Mouse (Mus musculus) heart, embryonic 16.5 days (tissue): ENCODE results near the gene Tbc1d8. TPM values are rescaled to one million over a fixed set of nuclear protein-coding genes. Genes with fewer than 3 reads are reported as not detected.

Experiments used
- ATAC-seq: fragments of 200-750 bp; cut with Nextera tagmentation; replicated peaks from 2 replicates; pipeline ENCODE4 v1.8.0; 2017; ENCODE audit warnings: moderate number of reproducible peaks; ENCODE audit not compliant: insufficient read depth, low FRiP score; ENCODE audit errors: extremely low read depth
- H3K27ac ChIP-seq: fragments of 300-500 bp; sonication (generic); 2 replicates; pipeline ENCODE4 v1.5.1; 2014; ENCODE audit warnings: mild to moderate bottlenecking, low read length, control low read depth, moderate library complexity
- H3K27me3 ChIP-seq: fragments of 300-500 bp; sonication (generic); 2 replicates; pipeline ENCODE4 v1.6.1; 2014; ENCODE audit warnings: low read length, mixed read lengths; ENCODE audit not compliant: control insufficient read depth, insufficient read depth
- H3K36me3 ChIP-seq: fragments of 300-500 bp; sonication (generic); 2 replicates; pipeline ENCODE4 v1.6.1; 2014; ENCODE audit not compliant: control insufficient read depth, insufficient read depth
- H3K4me1 ChIP-seq: fragments of 300-500 bp; sonication (generic); 2 replicates; pipeline ENCODE4 v1.6.1; 2014; ENCODE audit warnings: low read length, mixed read lengths; ENCODE audit not compliant: control insufficient read depth, insufficient read depth
- H3K4me2 ChIP-seq: fragments of 300-500 bp; sonication (generic); 2 replicates; pipeline ENCODE4 v1.6.1; 2014; ENCODE audit warnings: low read depth, mild to moderate bottlenecking, control low read depth, low read length
- H3K4me3 ChIP-seq: fragments of 300-500 bp; sonication (generic); 2 replicates; pipeline ENCODE4 v1.5.1; 2014; ENCODE audit warnings: mild to moderate bottlenecking, control low read depth, low read length
- H3K9ac ChIP-seq: fragments of 300-500 bp; sonication (generic); 2 replicates; pipeline ENCODE4 v1.6.1; 2014; ENCODE audit warnings: low read length, control low read depth
- H3K9me3 ChIP-seq: fragments of 300-500 bp; sonication (generic); replicated peaks from 2 replicates; pipeline ENCODE4 v1.6.1; 2016; ENCODE audit warnings: low read length; ENCODE audit not compliant: control insufficient read depth
- WGBS: fragments of 180-500 bp; shearing (Covaris S2); extraction: QIAGEN DNeasy Blood & Tissue Kit; methylation state at CpG from one replicate; pipeline ENCODE4 v1.1.7; 2014; 5-methylcytosine and 5-hydroxymethylcytosine counted together
- polyA plus RNA-seq: library from polyadenylated mRNA; unstranded; fragments of >200 nt; fragmentation: Nextera tagmentation; extraction: Ambion mirVana; gene quantifications from 2 replicates; pipeline ENCODE4 v1.2.1, GENCODE M21; 2015

Gene Tbc1d8
- polyA plus RNA-seq, 1 experiment from 2014 or later = 11.2 TPM

DNA sequence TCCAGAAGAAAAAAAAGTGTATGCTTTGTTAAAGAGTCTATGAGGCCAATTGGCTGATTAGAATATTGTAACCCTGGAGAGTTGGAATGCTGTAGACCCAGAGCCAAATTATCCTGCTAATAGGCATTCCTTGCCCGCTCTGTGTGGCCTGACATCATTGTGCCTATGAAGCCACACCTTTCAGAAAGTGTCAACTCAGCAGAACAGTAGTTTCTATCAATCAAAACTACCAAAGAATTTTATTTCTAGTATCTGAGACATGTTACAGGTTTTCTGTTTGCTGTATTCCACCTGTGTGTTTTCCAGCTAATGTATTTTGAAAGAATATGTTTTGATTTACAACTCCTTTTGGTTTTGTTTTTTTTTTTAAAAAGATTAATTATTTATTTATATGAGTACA lies 33.6 kb upstream of the Tbc1d8 start:
- Histone ChIP-seq H3K9ac (no peak overlapping the region), H3K4me3 (no peak overlapping the region), H3K27ac (no peak overlapping the region), H3K36me3 (no peaks in the 10 kb centered on the region), H3K4me2 (no peak overlapping the region), H3K4me1 (no peaks in the 10 kb centered on the region), H3K9me3 (no peaks in the 10 kb centered on the region), H3K27me3 (no peaks in the 10 kb centered on the region)
- WGBS = 68% methylated on average over 1 of the region's 1 CpGs
- no peak for ATAC-seq

GRCm38 (mm10) chr1:39511775-39512174 lies 33.2 kb upstream of the Tbc1d8 start:
- H3K27me3 ChIP-seq = no peaks in the 10 kb centered on the region
- H3K4me2 ChIP-seq = no peak overlapping the region
- no peak overlapping the region for H3K9ac ChIP-seq
- no peaks in the 10 kb centered on the region for H3K4me1 ChIP-seq
- no peaks in the 10 kb centered on the region for H3K9me3 ChIP-seq
- no peaks in the 10 kb centered on the region for H3K36me3 ChIP-seq
- H3K27ac ChIP-seq = no peak overlapping the region
- ATAC-seq = no peak
- 75% methylated on average over 8 of the region's 8 CpGs for WGBS
- no peak overlapping the region for H3K4me3 ChIP-seq

- H3K36me3 ChIP-seq = no peaks in the 10 kb centered on the region
- ATAC-seq = no peak
- 54% methylated on average over 9 of the region's 9 CpGs for WGBS
Observed at GRCm38 (mm10) chr1:39505600-39505999, 27.0 kb upstream of the Tbc1d8 start.

DNA sequence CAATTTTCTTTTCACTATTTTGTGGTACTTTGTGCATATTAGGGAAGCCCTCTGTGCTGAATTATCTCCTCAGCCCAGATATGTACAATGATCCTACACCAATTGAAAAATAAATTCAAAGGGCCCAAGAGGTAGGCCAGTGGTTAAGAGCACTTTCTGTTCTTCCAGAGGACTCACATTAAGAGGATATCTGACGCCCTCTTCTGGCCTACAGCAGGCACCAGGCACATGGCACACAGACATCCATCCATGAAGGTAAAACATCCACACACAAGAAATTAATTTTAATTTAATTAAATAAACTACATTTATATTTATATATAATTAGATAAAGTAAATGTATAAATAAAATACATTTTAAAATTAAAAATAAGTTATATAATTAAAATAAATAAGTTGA lies 25.7 kb upstream of the Tbc1d8 start:
- Histone ChIP-seq H3K4me2 (no peak overlapping the region), H3K36me3 (no peaks in the 10 kb centered on the region), H3K4me1 (no peaks in the 10 kb centered on the region), H3K9ac (no peak overlapping the region), H3K4me3 (no peak overlapping the region), H3K9me3 (no peaks in the 10 kb centered on the region), H3K27ac (no peak overlapping the region), H3K27me3 (no peaks in the 10 kb centered on the region)
- WGBS = 9% methylated on average over 1 of the region's 1 CpGs
- no peak for ATAC-seq

More at GRCm38 (mm10) chr1:39505600-39505999, 27.0 kb upstream of the Tbc1d8 start:
- H3K9me3 ChIP-seq = no peaks in the 10 kb centered on the region
- H3K4me2 ChIP-seq = no peak overlapping the region
- no peak overlapping the region for H3K27ac ChIP-seq
- H3K4me3 ChIP-seq = no peak overlapping the region
- no peaks in the 10 kb centered on the region for H3K4me1 ChIP-seq
- no peak overlapping the region for H3K9ac ChIP-seq
- H3K27me3 ChIP-seq = no peaks in the 10 kb centered on the region

DNA sequence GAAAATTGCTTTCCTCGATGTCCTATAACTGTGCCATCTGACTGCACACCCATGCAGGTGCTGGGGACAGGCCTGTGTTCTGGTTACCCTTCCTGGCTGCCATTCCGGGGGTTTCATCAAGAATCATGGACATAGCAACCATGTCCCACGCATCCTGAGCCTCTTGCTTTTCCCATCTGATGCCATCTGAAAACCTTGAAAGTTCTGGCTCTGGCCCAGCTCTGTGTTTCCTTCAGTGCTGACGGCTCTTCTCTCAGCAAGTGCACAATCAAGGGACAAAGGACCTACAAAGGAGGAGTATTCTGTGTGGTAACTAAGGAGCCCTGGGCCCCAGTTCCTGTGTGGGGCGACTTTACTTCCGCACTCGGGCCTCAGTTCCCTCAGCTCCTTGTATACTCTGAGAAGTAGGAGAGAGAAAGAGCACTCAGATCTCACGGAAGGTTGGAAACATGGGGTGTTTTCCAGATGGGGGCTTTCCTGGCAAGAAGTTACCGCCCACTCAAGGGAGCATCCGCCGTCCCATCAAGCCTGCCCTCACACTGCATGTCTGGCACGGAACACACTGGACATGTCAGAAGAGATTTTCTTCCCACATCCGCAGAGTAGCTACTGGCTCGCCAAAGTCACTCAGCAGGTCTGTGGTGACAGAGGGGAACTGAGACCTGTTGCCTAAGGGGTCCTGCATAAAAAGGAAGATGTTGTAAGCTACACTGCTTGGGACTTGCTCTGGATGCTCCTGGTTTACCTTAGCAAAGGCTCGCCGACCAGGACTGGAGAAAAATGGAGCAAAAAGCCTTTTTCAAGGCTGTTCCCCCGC lies 24.5 kb upstream of the Tbc1d8 start:
- H3K4me3 ChIP-seq = no peak overlapping the region
- no peak overlapping the region for H3K27ac ChIP-seq
- H3K36me3 ChIP-seq = no peaks in the 10 kb centered on the region
- H3K9me3 ChIP-seq = no peaks in the 10 kb centered on the region
- 74% methylated on average over 17 of the region's 17 CpGs for WGBS
- no peaks in the 10 kb centered on the region for H3K4me1 ChIP-seq
- ATAC-seq = no peak
- no peak overlapping the region for H3K4me2 ChIP-seq
- no peak overlapping the region for H3K9ac ChIP-seq
- no peaks in the 10 kb centered on the region for H3K27me3 ChIP-seq

GRCm38 (mm10) chr1:39499485-39499941 lies 21.0 kb upstream of the Tbc1d8 start:
- Histone ChIP-seq H3K27me3 (no peaks in the 10 kb centered on the region), H3K9ac (no peak overlapping the region), H3K9me3 (peaks cover 3% of the 10 kb centered on the region; the same call in 1 of the 2 replicates), H3K36me3 (no peaks in the 10 kb centered on the region), H3K27ac (no peak overlapping the region), H3K4me3 (no peak overlapping the region), H3K4me2 (no peak overlapping the region), H3K4me1 (no peaks in the 10 kb centered on the region)
- WGBS = 65% methylated on average over 2 of the region's 2 CpGs
- no peak for ATAC-seq

DNA sequence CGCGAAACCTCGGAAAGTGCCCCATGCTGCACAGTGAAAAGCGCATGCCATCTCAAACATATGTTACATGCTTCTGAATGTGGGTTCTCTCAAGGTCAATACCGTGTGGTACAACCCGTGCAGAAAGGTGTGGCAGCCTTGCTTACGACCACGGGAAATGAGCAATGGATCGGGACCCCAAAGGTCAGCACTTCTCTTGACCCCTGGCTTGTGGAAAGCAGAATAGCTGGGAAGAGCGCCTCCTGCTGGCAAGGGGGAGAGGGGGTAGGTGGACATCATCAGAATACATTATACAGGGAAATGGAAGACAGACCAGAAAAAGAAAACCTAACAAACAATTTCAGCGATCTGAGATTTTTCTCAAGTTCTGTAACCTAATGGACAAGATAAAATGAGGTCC lies 19.2 kb upstream of the Tbc1d8 start:
- Histone ChIP-seq H3K4me1 (no peaks in the 10 kb centered on the region), H3K9me3 (peaks cover 3% of the 10 kb centered on the region; the same call in 1 of the 2 replicates), H3K4me3 (no peak overlapping the region), H3K9ac (no peak overlapping the region), H3K27ac (no peak overlapping the region), H3K36me3 (no peaks in the 10 kb centered on the region), H3K4me2 (no peak overlapping the region), H3K27me3 (no peaks in the 10 kb centered on the region)
- 86% methylated on average over 11 of the region's 11 CpGs for WGBS
- ATAC-seq = no peak

DNA sequence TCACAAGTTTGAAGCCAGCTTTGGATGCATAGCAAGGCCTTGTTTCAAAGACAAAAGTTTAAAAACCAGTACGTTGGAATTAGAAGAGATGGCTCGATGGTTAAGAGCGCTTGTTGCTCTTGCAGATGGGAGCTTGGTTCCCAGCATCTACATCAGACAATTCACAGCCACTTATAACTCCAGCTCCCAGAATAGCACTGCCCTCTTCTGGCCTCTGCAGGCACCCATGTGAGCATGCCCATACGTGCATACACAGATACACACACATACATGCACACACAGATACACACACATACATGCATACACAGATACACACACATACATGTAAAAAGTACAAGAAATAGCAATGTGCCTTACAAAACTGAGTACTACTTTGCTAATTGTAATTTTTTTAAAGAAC lies 18.4 kb upstream of the Tbc1d8 start:
- Histone ChIP-seq H3K27me3 (no peaks in the 10 kb centered on the region), H3K27ac (no peak overlapping the region), H3K9ac (no peak overlapping the region), H3K4me1 (no peaks in the 10 kb centered on the region), H3K4me2 (no peak overlapping the region), H3K9me3 (peaks cover 3% of the 10 kb centered on the region; the same call in 1 of the 2 replicates), H3K4me3 (no peak overlapping the region), H3K36me3 (no peaks in the 10 kb centered on the region)
- WGBS = 91% methylated on average over 4 of the region's 4 CpGs
- ATAC-seq = no peak

DNA sequence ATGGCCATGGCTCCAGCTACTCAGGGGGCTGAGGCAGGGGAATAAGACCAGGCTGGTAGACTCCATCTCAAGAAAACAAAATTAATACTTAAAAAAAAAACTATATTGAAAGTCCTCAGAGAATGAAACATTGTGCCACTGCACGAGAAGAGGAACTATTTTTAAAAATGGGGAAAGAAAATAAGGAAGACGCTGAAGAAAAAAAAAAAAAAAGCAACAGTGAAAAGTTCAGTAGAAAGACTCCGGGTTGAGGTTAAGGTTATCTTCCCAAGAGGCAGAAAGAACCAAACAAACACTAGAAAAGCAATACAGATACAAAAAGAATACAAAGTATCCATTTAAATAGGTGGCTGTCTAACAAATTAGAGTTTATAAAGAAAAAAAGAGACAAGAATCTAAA lies 15.1 kb upstream of the Tbc1d8 start:
- H3K4me3 ChIP-seq = no peak overlapping the region
- H3K9ac ChIP-seq = no peak overlapping the region
- H3K27me3 ChIP-seq = no peaks in the 10 kb centered on the region
- no peak overlapping the region for H3K27ac ChIP-seq
- no peak overlapping the region for H3K4me2 ChIP-seq
- no peaks in the 10 kb centered on the region for H3K4me1 ChIP-seq
- ATAC-seq = no peak
- no peaks in the 10 kb centered on the region for H3K36me3 ChIP-seq
- 63% methylated on average over 3 of the region's 3 CpGs for WGBS
- H3K9me3 ChIP-seq = peaks cover 3% of the 10 kb centered on the region; the same call in 1 of the 2 replicates
